Mouse (Mus musculus): ENCODE measurements around the gene Dedd2. TPM values are rescaled to one million over a fixed set of nuclear protein-coding genes. Genes with fewer than 3 reads are reported as not detected.

The Dedd2 gene
- polyA plus RNA-seq, 1 experiment from 2014 or later = 12.3 TPM

DNA sequence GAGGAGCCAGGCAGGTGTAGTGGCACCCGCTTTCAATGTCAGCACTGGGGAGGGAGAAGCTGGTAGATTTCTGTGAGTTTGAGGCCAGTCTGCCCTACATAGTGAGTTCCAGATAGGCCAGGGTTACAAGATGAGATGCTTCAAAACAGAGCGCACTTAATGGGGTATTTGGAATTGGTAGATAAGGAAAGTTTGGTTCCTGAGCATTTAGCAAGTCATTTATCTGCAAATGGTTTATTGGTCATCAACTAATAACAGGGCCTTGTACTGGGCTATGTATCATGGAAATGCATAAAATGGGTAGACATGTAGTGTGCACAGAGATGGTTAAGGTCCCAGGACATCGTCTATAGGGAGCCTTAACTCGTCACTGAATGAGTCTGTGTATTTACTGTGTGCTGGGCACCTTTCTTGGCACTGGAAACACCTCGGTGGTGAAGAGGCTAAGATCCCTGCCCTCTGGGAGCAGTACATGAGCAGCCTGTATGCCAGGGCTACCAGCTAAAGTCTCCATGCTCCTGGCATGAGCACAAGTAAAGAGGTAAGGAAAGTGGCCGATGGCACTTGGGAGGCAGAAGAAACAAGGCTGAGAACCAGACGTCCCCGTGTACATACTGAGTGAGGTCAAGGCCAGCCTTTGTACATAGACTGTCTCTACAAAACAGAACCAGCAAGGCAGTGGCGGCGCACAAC lies 2.0 kb upstream of the Dedd2 start:
- no peak for ATAC-seq (ENCODE audit: low FRiP score)
- Histone ChIP-seq H3K27me3 (no peaks in the 10 kb centered on the region), H3K9me3 (no peaks in the 10 kb centered on the region), H3K4me1 (peaks cover 40% of the 10 kb centered on the region), H3K36me3 (replicated peaks) (peaks cover 41% of the 10 kb centered on the region), H3K27ac (no peak overlapping the region), H3K4me2 (peak overlapping the region; percentile 95), H3K9ac (peak overlapping the region; percentile 80), H3K4me3 (replicated peaks) (peak overlapping the region; percentile 69)
- 85% methylated on average over 10 of the region's 10 CpGs for WGBS

- Histone ChIP-seq H3K27ac (peak within 1 kb of the TSS; percentile 84), H3K4me3 (replicated peaks) (peak within 1 kb of the TSS; percentile 69), H3K9me3 (no peaks in the 10 kb centered on the region), H3K9ac (peak within 1 kb of the TSS; percentile 80), H3K4me2 (peak within 1 kb of the TSS; percentile 95), H3K4me1 (peaks cover 40% of the 10 kb centered on the region), H3K36me3 (replicated peaks) (peaks cover 30% of the 10 kb centered on the region), H3K27me3 (no peaks in the 10 kb centered on the region)
- WGBS = under 1% methylated on average over 42 of the region's 45 CpGs
- ATAC-seq (ENCODE audit: low FRiP score) = peak; percentile 96
Measured at GRCm38 (mm10) chr7:25221102-25221883, 878 bp upstream of the Dedd2 start, which contains the start of gene Zfp526. TSS of gene Zfp526 (plus strand) at chr7:25221425.

DNA sequence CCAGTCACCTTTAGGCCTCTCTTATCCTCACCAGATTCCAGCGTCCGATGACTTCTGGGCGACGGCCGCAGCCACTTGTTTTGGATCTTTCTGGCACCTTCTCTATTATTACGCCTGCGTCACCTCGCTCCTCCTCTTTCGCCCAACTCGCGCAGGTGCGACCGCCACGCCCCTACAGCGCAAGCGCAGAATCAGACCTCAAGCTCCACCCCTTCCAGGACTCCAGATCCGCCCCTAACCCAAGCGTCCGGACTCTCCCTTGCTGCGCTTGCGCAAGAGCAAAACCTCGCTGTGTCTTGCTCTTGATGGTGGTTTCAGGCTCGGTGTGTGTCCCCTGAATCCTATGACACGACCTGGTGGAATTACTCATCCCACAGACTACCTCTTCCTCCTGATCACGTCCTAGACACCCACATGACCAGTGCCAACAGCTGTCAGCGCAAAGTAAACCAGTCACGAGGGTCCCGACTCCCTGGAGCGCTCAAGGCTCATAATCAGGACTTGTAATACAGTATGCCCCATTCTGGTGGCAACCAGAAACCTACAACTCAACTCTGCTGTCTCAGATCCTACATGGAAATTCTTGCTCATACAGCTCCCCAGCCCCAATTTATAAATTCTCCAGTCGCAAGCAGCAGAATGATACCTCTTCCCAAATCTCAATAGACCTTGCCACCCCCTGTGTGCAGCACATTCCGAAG lies 509 bp downstream of the Dedd2 start:
- Histone ChIP-seq H3K27ac (peak overlapping the region; percentile 70; the same call in 1 of the 2 replicates), H3K36me3 (replicated peaks) (peaks cover 20% of the 10 kb centered on the region), H3K4me1 (peaks cover 40% of the 10 kb centered on the region), H3K9ac (peak overlapping the region; percentile 80), H3K9me3 (no peaks in the 10 kb centered on the region), H3K4me2 (peak overlapping the region; percentile 95), H3K27me3 (no peaks in the 10 kb centered on the region), H3K4me3 (replicated peaks) (peak overlapping the region; percentile 69)
- peak; percentile 71 for ATAC-seq (ENCODE audit: low FRiP score)
- WGBS = 4% methylated on average over 31 of the region's 31 CpGs

- Histone ChIP-seq H3K36me3 (replicated peaks) (peaks cover 15% of the 10 kb centered on the region), H3K4me1 (peaks cover 40% of the 10 kb centered on the region), H3K4me3 (replicated peaks) (peak overlapping the region; percentile 69), H3K9ac (peak overlapping the region; percentile 80), H3K27me3 (no peaks in the 10 kb centered on the region), H3K4me2 (peak overlapping the region; percentile 95), H3K27ac (peak overlapping the region; percentile 70), H3K9me3 (no peaks in the 10 kb centered on the region)
- peak; percentile 24; the same call in 1 of the 2 replicates for ATAC-seq (ENCODE audit: low FRiP score)
- WGBS = under 1% methylated on average over 16 of the region's 16 CpGs
Measured at GRCm38 (mm10) chr7:25219416-25219750, 1.0 kb downstream of the Dedd2 start.

DNA sequence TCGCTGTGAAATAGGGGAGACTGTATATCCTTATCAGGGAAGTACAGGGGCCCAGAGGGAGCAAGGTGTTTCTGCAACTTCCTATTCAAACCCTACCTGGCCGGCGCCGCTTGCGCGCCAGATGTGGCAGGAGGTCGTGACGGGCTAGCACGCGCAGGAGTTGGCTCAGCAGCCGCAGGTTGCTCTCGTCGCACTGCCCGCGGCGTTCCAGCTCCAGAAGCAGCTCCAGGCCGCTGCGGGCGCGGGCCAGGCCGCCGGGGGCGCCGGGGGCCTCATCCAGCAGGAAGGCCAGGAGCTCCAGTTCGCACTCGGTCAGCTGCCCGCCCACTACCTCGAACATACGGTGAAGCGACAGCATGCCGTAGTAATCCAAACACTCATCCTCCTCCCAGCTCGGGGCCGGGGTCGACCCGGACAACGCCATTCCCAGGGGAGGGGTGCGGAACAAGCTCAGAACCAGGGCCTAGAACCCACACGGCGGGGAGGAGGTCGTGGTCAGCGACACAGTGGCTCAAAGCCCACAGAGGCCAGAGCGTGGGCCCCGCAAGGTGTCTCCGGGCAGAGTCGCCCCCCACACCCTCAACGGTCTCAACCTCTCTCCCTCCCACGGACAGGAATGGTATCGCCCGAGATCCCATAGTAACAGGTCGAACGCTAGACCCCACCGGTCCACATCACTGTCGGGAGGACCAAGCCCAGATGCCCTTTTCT lies 1.6 kb downstream of the Dedd2 start:
- H3K4me1 ChIP-seq = peaks cover 40% of the 10 kb centered on the region
- H3K9me3 ChIP-seq = no peaks in the 10 kb centered on the region

DNA sequence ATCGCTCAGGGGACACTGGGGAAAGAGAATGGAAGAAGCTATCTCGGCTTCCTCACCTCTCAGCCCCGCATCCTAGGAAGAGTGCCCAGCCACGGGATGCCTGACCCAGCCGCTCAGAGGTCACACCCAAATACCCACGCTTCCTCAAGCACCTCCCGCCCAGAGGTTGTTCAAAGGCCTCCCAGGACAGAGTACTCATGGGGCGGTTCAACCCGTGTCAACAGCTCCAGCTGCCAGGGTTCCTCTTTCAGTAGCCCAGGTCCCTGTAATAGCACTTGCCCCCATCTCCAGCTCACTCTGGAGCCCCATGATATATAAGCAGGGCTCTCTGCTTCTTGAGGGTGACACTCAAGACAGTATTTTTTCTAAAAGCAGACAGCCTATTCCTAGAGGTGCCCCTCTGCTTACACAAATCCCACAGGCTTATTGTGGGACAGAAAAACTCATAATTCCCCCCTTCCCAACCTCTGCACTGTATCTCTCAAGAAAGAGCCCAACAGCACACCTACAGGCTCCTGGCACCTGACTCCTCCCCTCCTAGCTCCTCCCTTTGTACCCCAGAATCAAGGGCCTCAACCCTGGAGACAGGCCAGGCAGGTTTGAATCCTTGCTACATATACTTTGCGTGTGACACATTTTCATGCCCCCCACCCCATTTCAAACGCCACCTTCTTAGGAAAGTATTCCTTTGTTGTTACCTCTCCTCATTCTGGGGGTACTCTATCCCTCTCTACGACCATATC lies 2.6 kb downstream of the Dedd2 start:
- 74% methylated on average over 12 of the region's 12 CpGs for WGBS
- peaks cover 40% of the 10 kb centered on the region for H3K4me1 ChIP-seq
- no peaks in the 10 kb centered on the region for H3K27me3 ChIP-seq
- no peak overlapping the region for H3K27ac ChIP-seq
- H3K9ac ChIP-seq = no peak overlapping the region
- peak overlapping the region; percentile 95 for H3K4me2 ChIP-seq
- no peak for ATAC-seq (ENCODE audit: low FRiP score)
- no peaks in the 10 kb centered on the region for H3K9me3 ChIP-seq
- H3K36me3 ChIP-seq (replicated peaks) = 0 out of 2 replicates have a peak, but pooled peaks cover 4% of the 10 kb centered on the region
- H3K4me3 ChIP-seq (replicated peaks) = no peak overlapping the region

More for the DNA sequence above, 1.6 kb downstream of the Dedd2 start:
- ATAC-seq (ENCODE audit: low FRiP score) = peak; percentile 27; the same call in 1 of the 2 replicates
- Histone ChIP-seq H3K4me2 (peak overlapping the region; percentile 95), H3K4me3 (replicated peaks) (peak overlapping the region; percentile 69), H3K36me3 (replicated peaks) (peaks cover 10% of the 10 kb centered on the region; the same call in 1 of the 2 replicates), H3K9ac (peak overlapping the region; percentile 80), H3K27ac (peak overlapping the region; percentile 70), H3K27me3 (no peaks in the 10 kb centered on the region)
- under 1% methylated on average over 53 of the region's 53 CpGs for WGBS

DNA sequence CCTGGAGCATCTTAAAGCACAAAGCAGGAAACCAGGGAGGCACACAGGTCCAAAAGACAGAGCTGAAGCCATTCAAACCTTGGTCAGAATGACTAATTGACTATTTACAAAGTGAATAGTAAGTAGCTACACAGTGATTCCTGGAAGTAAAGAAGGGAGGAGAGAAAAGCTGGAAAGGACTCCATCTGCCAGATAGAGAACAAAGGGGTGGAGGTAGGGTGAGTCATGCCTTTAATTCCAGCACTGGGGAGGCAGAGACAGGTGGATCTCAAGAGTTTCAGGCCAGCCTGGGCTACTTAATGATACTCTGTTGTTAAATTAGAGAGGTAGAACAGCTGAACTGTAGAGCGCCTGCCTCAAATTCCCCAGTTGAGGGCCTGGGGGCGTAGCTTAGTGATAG lies 6.2 kb downstream of the Dedd2 start:
- no peak overlapping the region for H3K4me2 ChIP-seq
- 93% methylated on average over 2 of the region's 2 CpGs for WGBS
- H3K27ac ChIP-seq = no peak overlapping the region
- H3K4me3 ChIP-seq (replicated peaks) = no peak overlapping the region
- ATAC-seq (ENCODE audit: low FRiP score) = no peak
- no peak overlapping the region for H3K9ac ChIP-seq
- no peaks in the 10 kb centered on the region for H3K9me3 ChIP-seq
- H3K4me1 ChIP-seq = peaks cover 13% of the 10 kb centered on the region
- no peaks in the 10 kb centered on the region for H3K27me3 ChIP-seq
- peaks cover 27% of the 10 kb centered on the region for H3K36me3 ChIP-seq (replicated peaks)

DNA sequence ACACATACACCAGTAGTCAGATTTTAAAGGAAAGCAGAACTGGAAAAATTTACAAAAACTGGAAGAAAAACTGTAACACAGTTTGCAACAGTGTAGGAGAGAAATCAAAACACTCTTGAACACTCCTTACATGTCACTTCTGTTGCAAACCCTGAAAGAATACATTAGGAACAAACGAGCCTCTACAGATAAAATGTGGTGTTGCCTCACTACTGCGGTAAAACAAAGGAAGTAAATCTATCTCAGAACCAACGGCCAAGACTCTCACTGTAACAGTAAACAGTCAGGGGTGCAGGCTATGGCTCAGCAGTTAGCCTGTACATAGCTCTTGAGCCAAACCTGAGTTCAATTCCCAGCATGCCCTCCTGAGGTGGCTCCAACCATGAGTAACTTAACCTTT lies 7.3 kb downstream of the Dedd2 start:
- H3K27me3 ChIP-seq = no peaks in the 10 kb centered on the region
- ATAC-seq (ENCODE audit: low FRiP score) = no peak
- 86% methylated on average over 3 of the region's 3 CpGs for WGBS
- H3K9ac ChIP-seq = no peak overlapping the region
- no peak overlapping the region for H3K27ac ChIP-seq
- peaks cover 29% of the 10 kb centered on the region for H3K36me3 ChIP-seq (replicated peaks)
- H3K4me1 ChIP-seq = peaks cover 3% of the 10 kb centered on the region
- H3K4me2 ChIP-seq = no peak overlapping the region
- H3K9me3 ChIP-seq = no peaks in the 10 kb centered on the region
- H3K4me3 ChIP-seq (replicated peaks) = no peak overlapping the region

DNA sequence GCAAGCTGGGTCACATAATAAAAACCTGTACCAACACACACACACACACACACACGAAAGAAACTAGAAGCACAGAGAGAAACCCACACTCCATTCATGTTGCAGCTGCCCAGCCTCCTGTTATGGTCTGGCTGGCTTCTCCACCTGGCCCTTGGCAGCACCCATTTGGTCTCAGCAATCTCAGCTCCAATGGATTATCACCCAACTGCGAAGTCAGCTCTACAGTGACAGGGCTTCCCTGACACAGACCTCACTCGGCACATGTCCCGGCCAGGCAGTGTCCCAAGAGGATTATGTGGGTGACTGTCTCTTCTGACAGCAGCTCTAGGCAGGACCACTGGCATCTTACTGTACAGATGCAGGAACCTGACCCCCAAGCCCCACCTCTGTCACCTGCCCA lies 9.9 kb downstream of the Dedd2 start:
- Histone ChIP-seq H3K4me1 (no peaks in the 10 kb centered on the region), H3K4me2 (no peak overlapping the region), H3K27ac (no peak overlapping the region), H3K4me3 (replicated peaks) (no peak overlapping the region), H3K9me3 (no peaks in the 10 kb centered on the region), H3K9ac (no peak overlapping the region), H3K36me3 (replicated peaks) (peaks cover 29% of the 10 kb centered on the region), H3K27me3 (no peaks in the 10 kb centered on the region)
- no peak for ATAC-seq (ENCODE audit: low FRiP score)
- 91% methylated on average over 4 of the region's 4 CpGs for WGBS

- H3K36me3 ChIP-seq (replicated peaks) = peaks cover 25% of the 10 kb centered on the region
- ATAC-seq (ENCODE audit: low FRiP score) = no peak
- WGBS = 80% methylated on average over 3 of the region's 3 CpGs
- H3K4me2 ChIP-seq = no peak overlapping the region
- H3K27me3 ChIP-seq = no peaks in the 10 kb centered on the region
- H3K4me1 ChIP-seq = no peaks in the 10 kb centered on the region
- no peaks in the 10 kb centered on the region for H3K9me3 ChIP-seq
- no peak overlapping the region for H3K9ac ChIP-seq
- H3K27ac ChIP-seq = no peak overlapping the region
- H3K4me3 ChIP-seq (replicated peaks) = no peak overlapping the region
Measured at GRCm38 (mm10) chr7:25209161-25209622, 11.2 kb downstream of the Dedd2 start.

DNA sequence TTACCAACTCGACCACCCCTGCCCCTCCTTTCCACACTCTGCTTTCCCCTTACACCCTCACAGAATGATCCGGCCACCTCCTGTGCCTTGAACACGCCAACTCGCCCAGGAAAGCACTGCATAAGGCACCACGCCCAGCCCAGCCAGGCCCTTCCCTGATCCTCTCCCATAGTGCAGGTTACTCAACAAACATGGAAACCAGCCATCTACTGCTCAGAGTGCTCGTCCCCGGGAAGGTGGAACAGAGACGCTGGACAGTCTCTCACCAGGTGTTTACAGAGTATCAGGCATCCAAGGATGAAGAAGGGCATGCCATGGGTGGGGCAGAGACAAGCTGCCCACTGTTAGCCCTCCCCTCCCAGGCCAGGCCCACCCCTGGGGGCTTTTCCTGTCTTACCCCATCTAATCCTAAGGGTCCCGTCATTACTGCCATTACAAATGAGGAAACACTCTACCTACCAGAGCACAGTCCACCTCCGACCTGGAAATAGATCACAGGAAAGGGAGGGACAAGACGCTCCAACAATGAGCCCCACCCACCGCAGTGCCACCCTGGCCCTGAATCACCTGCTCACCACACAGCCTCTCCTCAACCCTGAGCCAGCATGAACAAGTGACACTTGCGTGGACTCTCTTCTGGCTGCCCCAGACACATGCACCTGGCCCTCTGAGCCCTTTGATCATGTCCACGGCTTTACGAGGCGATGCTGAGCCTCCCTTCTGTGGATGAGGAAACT lies 14.2 kb downstream of the Dedd2 start:
- peaks cover 45% of the 10 kb centered on the region for H3K36me3 ChIP-seq (replicated peaks)
- no peaks in the 10 kb centered on the region for H3K4me1 ChIP-seq
- no peak overlapping the region for H3K4me3 ChIP-seq (replicated peaks)
- no peaks in the 10 kb centered on the region for H3K27me3 ChIP-seq
- H3K4me2 ChIP-seq = no peak overlapping the region
- no peak for ATAC-seq (ENCODE audit: low FRiP score)
- H3K9me3 ChIP-seq = no peaks in the 10 kb centered on the region
- H3K27ac ChIP-seq = no peak overlapping the region
- no peak overlapping the region for H3K9ac ChIP-seq
- 90% methylated on average over 16 of the region's 16 CpGs for WGBS

All from forebrain, embryonic 12.5 days (tissue).